Mouse (Mus musculus) midbrain, embryonic 11.5 days (tissue): ENCODE measurements around the gene Kiss1r. TPM values are rescaled to one million over a fixed set of nuclear protein-coding genes. Genes with fewer than 3 reads are reported as not detected.

Experiments
- ATAC-seq: fragments of 200-750 bp; cut with Nextera tagmentation; 2 replicates; pipeline ENCODE4 v1.8.0; 2017; ENCODE audit warnings: moderate TSS enrichment, moderate library complexity; ENCODE audit not compliant: low FRiP score
- DNase-seq: peaks from one replicate; pipeline ENCODE4 v3.0.0; 2015; ENCODE audit warnings: low spot score; ENCODE audit errors: missing footprints
- H3K27ac ChIP-seq: fragments of 300-500 bp; sonication (generic); 2 replicates; pipeline ENCODE4 v1.5.1; 2014; ENCODE audit warnings: low read depth, low read length
- H3K27me3 ChIP-seq: fragments of 300-500 bp; sonication (generic); 2 replicates; pipeline ENCODE4 v1.6.1; 2014; ENCODE audit warnings: mild to moderate bottlenecking, low read length, moderate library complexity, mixed read lengths; ENCODE audit not compliant: control insufficient read depth, insufficient read depth
- H3K36me3 ChIP-seq: fragments of 300-500 bp; sonication (generic); 2 replicates; pipeline ENCODE4 v1.6.1; 2014; ENCODE audit warnings: mild to moderate bottlenecking, low read length, moderate library complexity, mixed read lengths; ENCODE audit not compliant: control insufficient read depth, insufficient read depth
- H3K4me1 ChIP-seq: fragments of 300-500 bp; sonication (generic); 2 replicates; pipeline ENCODE4 v1.6.1; 2014; ENCODE audit warnings: low read length; ENCODE audit not compliant: control insufficient read depth, insufficient read depth
- H3K4me2 ChIP-seq: fragments of 300-500 bp; sonication (generic); 2 replicates; pipeline ENCODE4 v1.6.1; 2014; ENCODE audit warnings: mild to moderate bottlenecking, moderate library complexity
- H3K4me3 ChIP-seq: fragments of 300-500 bp; sonication (generic); 2 replicates; pipeline ENCODE4 v1.5.1; 2014; ENCODE audit warnings: low read depth, low read length
- H3K9ac ChIP-seq: fragments of 300-500 bp; sonication (generic); 2 replicates; pipeline ENCODE4 v1.6.1; 2014; ENCODE audit warnings: low read length
- H3K9me3 ChIP-seq: fragments of 300-500 bp; sonication (generic); 2 replicates; pipeline ENCODE4 v1.6.1; 2016; ENCODE audit warnings: low read length; ENCODE audit not compliant: control insufficient read depth
- WGBS: fragments of 180-500 bp; shearing (Covaris S2); extraction: QIAGEN DNeasy Blood & Tissue Kit; methylation state at CpG from one replicate; pipeline ENCODE4 v1.1.7; 2014; 5-methylcytosine and 5-hydroxymethylcytosine counted together
- polyA plus RNA-seq: library from polyadenylated mRNA; unstranded; fragments of >200 nt; fragmentation: Nextera tagmentation; extraction: Ambion mirVana; gene quantifications from 2 replicates; pipeline ENCODE4 v1.2.1, GENCODE M21; 2014

The Kiss1r gene
- polyA plus RNA-seq, 1 experiment from 2014 or later = 0.61 TPM

DNA sequence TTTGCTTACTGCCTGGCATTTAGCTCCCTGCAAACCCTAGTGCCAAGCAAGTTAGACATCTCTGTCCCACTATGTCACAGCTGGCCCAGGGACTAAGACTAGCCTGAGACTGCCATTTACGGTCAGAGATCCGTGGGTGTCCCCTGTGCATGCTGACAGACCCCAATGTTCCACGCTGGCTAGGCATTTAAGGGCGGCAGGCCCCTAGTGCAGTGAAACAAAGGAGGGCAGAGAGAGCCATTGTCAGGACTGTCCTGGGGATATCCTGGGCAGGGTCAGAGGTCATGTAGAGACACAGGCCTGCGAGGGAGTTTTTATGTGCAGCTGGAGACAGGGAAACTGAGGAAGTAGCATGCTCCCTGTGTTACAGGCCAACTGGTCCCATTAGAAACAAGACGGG, 17.1 kb downstream of the Kiss1r start:
- ATAC-seq = no peak
- no peak for DNase-seq
- Histone ChIP-seq H3K4me2 (no peak overlapping the region), H3K4me1 (peaks cover 34% of the 10 kb centered on the region), H3K36me3 (no peaks in the 10 kb centered on the region), H3K9ac (no peak overlapping the region), H3K4me3 (no peak overlapping the region), H3K27ac (no peak overlapping the region), H3K27me3 (no peaks in the 10 kb centered on the region; the same call in 1 of the 2 replicates), H3K9me3 (no peaks in the 10 kb centered on the region)
- whole genome bisulfite sequencing = 27% methylated on average over 6 of the region's 6 CpGs

DNA sequence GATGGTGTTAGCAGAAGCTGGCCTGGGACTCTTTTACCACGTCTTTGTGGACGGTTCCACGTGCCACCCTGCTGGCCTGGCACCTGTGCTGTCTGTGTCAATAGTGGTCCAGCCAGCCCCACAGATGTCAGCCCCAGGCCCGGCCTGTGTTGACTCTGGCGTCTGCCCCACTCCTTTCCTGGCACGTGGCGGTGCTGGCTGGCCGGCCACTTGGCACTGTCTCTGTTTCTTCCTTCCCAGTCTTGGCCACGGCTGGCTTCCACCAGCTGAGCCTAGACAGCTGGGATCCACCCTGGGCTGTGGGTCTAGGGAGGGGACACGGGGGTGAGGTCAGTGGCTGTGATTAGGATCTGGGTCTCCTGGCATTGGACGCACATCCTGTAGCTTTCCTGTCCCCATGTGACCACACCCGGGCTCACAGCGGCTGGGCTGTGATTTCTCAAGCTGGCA, 17.5 kb downstream of the Kiss1r start:
- DNase-seq (no peak), ATAC-seq (no peak)
- Histone ChIP-seq H3K4me1 (peaks cover 30% of the 10 kb centered on the region), H3K27me3 (no peaks in the 10 kb centered on the region; the same call in 1 of the 2 replicates), H3K27ac (no peak overlapping the region), H3K9me3 (no peaks in the 10 kb centered on the region), H3K4me3 (no peak overlapping the region), H3K4me2 (no peak overlapping the region), H3K9ac (no peak overlapping the region), H3K36me3 (no peaks in the 10 kb centered on the region)
- 77% methylated on average over 13 of the region's 13 CpGs for WGBS

DNA sequence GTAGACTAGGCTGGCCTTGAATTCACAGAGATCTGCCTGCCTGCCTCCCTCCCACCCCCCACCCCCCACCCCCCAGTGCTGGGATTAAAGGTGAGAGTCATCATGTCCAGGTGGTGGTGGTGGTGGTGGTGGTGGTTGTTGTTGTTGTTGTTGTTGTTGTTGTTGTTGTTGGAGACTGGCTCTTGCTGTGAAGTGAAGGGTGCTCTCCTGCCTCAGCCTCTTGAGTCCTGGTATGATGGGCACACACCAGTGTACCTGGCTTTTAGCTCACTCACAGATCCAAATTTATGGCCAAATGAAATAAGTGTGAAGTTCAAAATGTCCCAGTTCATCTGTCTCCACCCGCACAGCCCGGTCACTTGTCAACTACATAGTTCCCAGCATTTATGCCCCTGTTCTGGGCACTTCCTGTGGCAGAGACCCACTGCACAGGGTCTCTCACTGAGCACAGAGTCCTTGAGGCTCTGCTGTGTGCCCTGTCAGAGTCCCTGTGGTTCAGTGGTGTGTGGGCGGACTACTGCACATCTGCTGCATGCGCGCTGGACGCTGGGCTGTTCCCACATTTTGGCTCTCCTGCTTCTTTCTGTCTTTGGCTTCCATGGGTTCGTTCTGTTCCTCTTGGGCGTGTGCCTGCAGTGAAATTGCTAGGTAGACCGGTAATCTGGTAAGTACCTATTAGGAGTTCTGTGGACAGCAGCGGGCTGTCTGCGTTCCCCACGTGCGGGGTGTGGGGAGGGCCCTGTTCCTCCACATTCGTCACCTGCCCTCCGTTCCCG, 18.2 kb downstream of the Kiss1r start:
- 93% methylated on average over 16 of the region's 16 CpGs for WGBS
- H3K9ac ChIP-seq = no peak overlapping the region
- H3K27me3 ChIP-seq = no peaks in the 10 kb centered on the region; the same call in 1 of the 2 replicates
- no peak overlapping the region for H3K4me3 ChIP-seq
- DNase-seq = no peak
- H3K4me1 ChIP-seq = peaks cover 29% of the 10 kb centered on the region
- ATAC-seq = no peak
- H3K36me3 ChIP-seq = no peaks in the 10 kb centered on the region
- H3K27ac ChIP-seq = no peak overlapping the region
- no peak overlapping the region for H3K4me2 ChIP-seq
- no peaks in the 10 kb centered on the region for H3K9me3 ChIP-seq

DNA sequence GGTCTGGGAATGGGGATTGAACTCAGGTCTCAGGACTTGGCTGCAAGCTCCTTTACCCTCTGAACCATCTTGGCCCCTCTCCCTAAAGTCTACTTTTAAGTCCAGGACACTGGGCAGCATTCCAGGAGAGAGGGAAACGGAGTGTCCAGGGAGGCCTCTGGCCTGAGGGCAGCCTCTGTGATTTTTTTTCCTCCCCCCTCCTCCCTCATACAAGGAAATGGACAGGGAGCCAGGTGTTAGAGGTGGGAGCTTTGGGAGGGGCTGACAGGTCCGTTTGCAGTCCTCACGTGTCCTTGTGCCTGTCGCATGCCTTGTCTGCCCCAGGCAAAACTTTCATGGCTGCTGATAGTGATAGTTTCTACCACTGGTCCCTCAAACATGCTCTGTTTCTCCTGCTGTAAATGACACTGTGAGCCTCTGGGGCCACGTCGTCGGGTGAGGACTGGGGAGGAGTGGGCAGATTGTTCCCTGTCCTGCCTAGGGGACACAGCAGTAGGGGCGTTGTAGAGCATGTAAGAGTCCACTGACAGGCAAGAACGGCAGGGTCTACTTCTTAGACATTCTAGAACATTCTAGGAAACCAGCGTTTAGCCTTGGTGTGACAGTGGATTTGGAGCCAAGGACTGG, 19.6 kb downstream of the Kiss1r start:
- no peaks in the 10 kb centered on the region for H3K36me3 ChIP-seq
- H3K27me3 ChIP-seq = no peaks in the 10 kb centered on the region; the same call in 1 of the 2 replicates
- H3K4me2 ChIP-seq = no peak overlapping the region
- peaks cover 26% of the 10 kb centered on the region for H3K4me1 ChIP-seq
- 81% methylated on average over 10 of the region's 10 CpGs for WGBS
- H3K4me3 ChIP-seq = no peak overlapping the region
- ATAC-seq (no peak), DNase-seq (no peak)
- no peaks in the 10 kb centered on the region for H3K9me3 ChIP-seq
- no peak overlapping the region for H3K27ac ChIP-seq
- no peak overlapping the region for H3K9ac ChIP-seq

DNA sequence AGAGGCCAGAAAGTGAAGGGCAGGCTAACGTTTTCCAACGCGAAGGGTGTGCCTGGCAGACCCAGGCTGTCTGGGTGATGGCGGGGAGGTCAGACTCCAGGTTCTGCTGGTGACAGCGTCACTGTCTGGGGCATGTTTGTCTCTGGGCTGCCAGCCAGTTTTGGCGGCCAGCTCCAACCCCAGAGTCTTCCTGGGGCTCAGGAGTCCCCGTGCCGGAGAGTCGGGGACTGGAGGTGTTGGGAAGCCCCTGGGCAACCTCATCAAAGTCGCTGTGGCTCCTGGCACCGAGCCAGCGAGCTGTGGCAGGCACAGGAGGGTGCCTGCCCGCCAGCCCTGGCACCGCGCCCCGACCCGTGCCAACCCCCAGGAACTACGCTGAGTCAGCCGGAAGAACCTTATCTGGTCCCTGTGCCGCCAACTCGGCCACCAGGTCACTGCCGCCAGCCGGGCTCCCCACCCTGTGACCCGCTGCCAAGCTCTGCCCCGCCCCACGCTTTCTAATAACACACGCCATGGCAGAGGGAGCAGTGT, 20.2 kb downstream of the Kiss1r start:
- ATAC-seq = no peak
- H3K4me2 ChIP-seq = no peak overlapping the region

DNA sequence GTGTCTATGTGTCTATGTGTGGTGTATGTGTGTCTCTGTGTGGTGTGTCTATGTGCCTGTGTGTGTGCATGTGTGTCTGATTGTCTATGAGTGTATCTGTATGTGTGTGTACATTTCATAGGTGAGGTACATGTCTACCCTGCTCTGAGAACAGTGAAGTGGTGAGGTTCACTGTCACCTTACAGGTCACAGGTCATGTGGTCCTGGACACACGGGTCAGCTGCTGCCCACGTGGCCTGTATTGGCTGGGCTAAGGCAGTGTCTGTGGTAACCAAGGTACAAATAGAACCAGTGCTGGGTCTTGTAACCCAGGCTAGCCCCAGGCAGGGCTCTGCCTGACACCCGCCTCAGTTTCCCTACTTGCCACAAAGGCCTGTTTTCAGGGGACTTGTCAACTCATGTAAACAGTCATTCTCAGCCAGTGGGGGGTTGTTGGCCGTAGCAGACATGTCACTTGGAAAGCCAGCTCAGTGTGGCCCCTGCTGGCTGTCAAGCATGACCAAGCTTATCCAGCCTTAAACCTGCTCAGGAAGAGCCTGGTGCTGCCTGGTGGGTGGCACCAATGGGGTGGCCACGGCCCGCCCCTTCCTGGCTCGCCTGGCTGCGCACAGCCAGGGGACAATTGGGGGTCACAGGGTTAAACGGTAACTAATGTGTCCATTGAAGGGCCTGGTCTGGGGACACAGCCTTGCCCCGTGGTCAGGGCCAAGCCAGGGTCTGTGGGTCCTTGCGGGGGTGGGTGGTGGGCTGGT, 21.2 kb downstream of the Kiss1r start:
- H3K9ac ChIP-seq = no peak overlapping the region

More for the DNA sequence above, 20.2 kb downstream of the Kiss1r start:
- Histone ChIP-seq H3K9me3 (no peaks in the 10 kb centered on the region), H3K9ac (no peak overlapping the region), H3K4me3 (no peak overlapping the region), H3K4me1 (peaks cover 26% of the 10 kb centered on the region), H3K27ac (no peak overlapping the region), H3K36me3 (no peaks in the 10 kb centered on the region), H3K27me3 (no peaks in the 10 kb centered on the region; the same call in 1 of the 2 replicates)
- WGBS = 82% methylated on average over 27 of the region's 27 CpGs
- no peak for DNase-seq

DNA sequence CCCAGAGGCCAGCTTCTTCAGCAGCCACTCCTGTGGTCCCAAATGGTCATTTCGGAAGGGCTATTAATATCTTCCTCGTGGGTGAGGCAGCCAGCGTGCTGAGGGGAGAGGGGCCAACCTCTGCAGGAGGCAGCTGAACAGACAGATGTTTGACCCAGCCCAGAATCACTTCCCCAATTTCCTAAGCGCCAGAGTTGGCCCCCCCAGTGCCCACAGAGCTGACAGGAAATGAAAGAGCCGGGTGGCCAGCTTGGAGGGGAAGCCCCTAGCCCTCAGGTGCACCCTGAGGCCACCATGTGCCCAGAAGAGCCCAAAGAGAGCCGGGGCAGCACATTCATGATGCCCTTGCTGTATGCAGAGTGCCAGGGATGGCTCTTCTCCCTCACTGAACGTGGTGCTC, 24.0 kb downstream of the Kiss1r start:
- Histone ChIP-seq H3K27me3 (no peaks in the 10 kb centered on the region), H3K27ac (no peak overlapping the region), H3K9ac (no peak overlapping the region), H3K4me1 (peaks cover 14% of the 10 kb centered on the region), H3K9me3 (no peaks in the 10 kb centered on the region), H3K4me3 (no peak overlapping the region), H3K36me3 (no peaks in the 10 kb centered on the region), H3K4me2 (no peak overlapping the region)
- no peak for DNase-seq
- 62% methylated on average over 7 of the region's 7 CpGs for WGBS
- ATAC-seq = no peak

More for the DNA sequence above, 21.2 kb downstream of the Kiss1r start:
- no peaks in the 10 kb centered on the region; the same call in 1 of the 2 replicates for H3K27me3 ChIP-seq
- no peak overlapping the region for H3K4me3 ChIP-seq
- H3K36me3 ChIP-seq = no peaks in the 10 kb centered on the region
- no peak overlapping the region for H3K4me2 ChIP-seq
- H3K9me3 ChIP-seq = no peaks in the 10 kb centered on the region
- ATAC-seq (no peak), DNase-seq (no peak)
- H3K27ac ChIP-seq = no peak overlapping the region
- whole genome bisulfite sequencing = 42% methylated on average over 11 of the region's 11 CpGs
- peaks cover 20% of the 10 kb centered on the region for H3K4me1 ChIP-seq

DNA sequence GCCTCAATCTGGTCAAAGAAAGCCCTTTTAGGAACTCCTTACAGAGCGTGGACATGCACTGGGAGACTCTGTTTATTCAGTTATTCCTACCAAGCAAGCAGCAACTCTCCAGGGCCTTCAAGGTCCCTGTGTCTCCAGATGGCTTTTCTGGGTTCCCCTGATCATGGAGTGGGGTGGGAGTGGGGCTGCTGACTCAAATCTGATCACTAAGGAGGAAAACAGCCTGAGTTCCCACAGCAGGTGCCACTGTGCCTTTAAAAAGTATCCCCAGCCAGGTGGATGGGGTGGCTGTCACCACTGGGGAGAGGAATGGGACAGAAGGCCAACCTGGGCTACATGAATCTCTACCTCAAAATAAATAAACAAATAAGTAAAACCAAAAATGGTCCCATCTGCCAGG, 26.2 kb downstream of the Kiss1r start:
- H3K9ac ChIP-seq = no peak overlapping the region
- no peak overlapping the region for H3K27ac ChIP-seq
- no peaks in the 10 kb centered on the region for H3K9me3 ChIP-seq
- DNase-seq = no peak
- H3K4me2 ChIP-seq = no peak overlapping the region
- 76% methylated on average over 1 of the region's 1 CpGs for WGBS
- H3K27me3 ChIP-seq = no peaks in the 10 kb centered on the region
- peaks cover 27% of the 10 kb centered on the region for H3K4me1 ChIP-seq
- H3K36me3 ChIP-seq = no peaks in the 10 kb centered on the region
- no peak overlapping the region for H3K4me3 ChIP-seq
- no peak for ATAC-seq
